Mouse (Mus musculus): ENCODE measurements around the gene Kcnq1.

Gene Kcnq1

GRCm38 (mm10) chr7:143463865-143464415 is 357.8 kb downstream of the Kcnq1 start:
- DNase-seq (ENCODE audit: low spot score): peak; percentile 45

GRCm38 (mm10) chr7:143464811-143465560 is 358.8 kb downstream of the Kcnq1 start:
- no peak for DNase-seq (ENCODE audit: low spot score)

GRCm38 (mm10) chr7:143466099-143466677 is 360.0 kb downstream of the Kcnq1 start:
- peak; percentile 47 for DNase-seq (ENCODE audit: low spot score)

- DNase-seq (ENCODE audit: low spot score): no peak
Observed at GRCm38 (mm10) chr7:143467714-143468113, 361.6 kb downstream of the Kcnq1 start.

GRCm38 (mm10) chr7:143469946-143470345 is 363.8 kb downstream of the Kcnq1 start:
- no peak for DNase-seq (ENCODE audit: low spot score)

- no peak for DNase-seq (ENCODE audit: low spot score)
Observed at GRCm38 (mm10) chr7:143473347-143474101, 367.4 kb downstream of the Kcnq1 start, which contains the start of gene Slc22a18. Gene Slc22a18 (plus strand): TSS chr7:143473736.

GRCm38 (mm10) chr7:143474811-143475210 is 368.6 kb downstream of the Kcnq1 start:
- no peak for DNase-seq (ENCODE audit: low spot score)

GRCm38 (mm10) chr7:143475876-143476275 is 369.7 kb downstream of the Kcnq1 start:
- DNase-seq (ENCODE audit: low spot score): no peak

Measured in spleen, adult 12 weeks (tissue).